Mouse (Mus musculus) heart, postnatal 0 days (tissue): Measurements from ENCODE around the gene Med1.

ENCODE experiments used
- CTCF ChIP-seq: IDR thresholded peaks from 2 replicates; pipeline ENCODE4 v1.5.1; 2016; ENCODE audit warnings: antibody characterized with exemption, control low read depth, low read depth
- EP300 ChIP-seq: IDR thresholded peaks from 2 replicates; pipeline ENCODE4 v1.6.1; 2016; ENCODE audit warnings: antibody characterized with exemption, low read depth

DNA sequence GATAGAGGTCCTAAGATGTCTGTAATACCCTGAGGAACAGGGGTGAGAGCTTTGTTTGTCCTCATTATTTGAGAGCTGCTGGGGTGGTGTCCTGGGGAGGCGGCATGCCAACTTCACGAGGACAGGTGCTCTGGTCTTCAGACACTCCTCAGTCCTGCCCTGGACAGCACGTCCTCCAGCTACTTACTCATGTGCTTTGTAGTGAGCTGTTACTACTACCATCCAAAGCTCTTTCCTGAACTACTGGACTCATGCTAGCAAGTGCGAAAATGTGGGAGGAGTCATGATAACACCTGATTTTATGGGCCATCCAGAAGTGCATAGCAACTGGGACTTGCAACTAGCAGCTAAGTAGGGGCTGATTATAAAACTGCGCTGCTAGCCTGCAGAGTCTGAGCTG, 83.4 kb downstream of the Med1 start:
- TF ChIP-seq CTCF (no peak), EP300 (no peak)
